Mouse (Mus musculus): ENCODE results near the gene Prrc2a.

Gene Prrc2a

DNA sequence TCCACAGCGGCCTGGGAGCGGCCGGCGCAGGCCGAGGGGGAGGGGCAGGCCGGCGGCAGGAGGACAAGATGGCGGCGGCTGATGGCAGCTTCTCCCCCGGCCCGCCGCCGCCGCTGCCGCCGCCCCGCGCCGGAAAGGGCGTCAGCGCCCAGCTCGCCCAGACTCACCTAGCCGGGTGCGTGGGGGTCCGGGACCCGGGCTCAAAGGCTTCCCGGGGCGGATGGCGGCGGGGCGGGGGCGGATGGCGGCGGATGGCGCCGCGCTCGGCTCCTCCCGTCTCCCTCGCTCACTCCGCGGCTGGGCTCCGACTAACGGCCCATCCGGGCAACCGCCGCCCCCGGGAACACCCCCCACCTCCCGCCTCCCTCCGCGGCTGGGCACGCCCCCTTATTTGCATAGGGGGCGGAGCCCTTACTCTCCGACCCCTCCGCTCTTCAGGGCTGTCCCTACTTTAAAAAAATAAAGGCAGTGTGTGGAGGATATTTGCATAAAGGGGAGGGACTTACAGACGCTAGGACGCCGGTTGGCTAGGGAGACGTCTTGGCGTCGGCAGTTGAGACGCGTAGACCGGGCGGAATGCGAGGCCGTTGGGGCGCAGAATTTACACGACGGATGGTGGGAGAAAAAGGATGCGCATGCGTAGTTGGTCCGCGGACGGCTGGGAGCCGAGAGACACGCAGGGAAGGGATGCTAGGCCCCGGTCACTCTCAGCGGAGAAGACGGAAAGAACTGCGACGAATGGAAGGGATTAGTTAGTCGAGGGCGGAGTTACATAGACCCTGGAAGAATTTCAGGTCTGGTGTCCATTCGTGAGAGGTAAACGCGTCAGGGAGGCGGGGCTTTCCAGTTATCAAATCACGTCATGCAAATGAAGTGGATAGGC lies at the start of gene Prrc2a:
Gene Prrc2a (minus strand): TSS at position 330 of the 883 bp plus-strand sequence.
- peak; percentile 99 for DNase-seq (ENCODE audit: low spot score)

DNA sequence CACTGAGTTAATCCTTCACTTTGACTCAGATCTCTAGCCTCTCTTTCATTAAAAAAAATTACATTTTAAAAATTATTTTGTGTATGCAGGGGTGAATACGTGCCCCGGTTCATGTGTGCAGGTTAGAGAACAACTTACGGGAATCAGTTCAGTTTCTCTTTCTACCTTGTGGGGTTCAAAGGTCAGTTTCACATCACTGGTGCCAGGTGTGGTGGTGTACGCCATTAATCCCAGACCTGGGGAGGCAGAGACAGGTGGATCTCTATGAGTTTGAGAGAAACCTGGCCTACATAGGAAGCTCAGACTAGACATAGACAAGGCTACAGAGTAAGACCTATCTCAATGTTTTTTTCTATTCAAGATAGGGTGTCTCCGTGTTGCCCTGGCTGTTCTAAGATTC lies 48.4 kb upstream of the Prrc2a start:
- no peak for DNase-seq (ENCODE audit: low spot score)

DNA sequence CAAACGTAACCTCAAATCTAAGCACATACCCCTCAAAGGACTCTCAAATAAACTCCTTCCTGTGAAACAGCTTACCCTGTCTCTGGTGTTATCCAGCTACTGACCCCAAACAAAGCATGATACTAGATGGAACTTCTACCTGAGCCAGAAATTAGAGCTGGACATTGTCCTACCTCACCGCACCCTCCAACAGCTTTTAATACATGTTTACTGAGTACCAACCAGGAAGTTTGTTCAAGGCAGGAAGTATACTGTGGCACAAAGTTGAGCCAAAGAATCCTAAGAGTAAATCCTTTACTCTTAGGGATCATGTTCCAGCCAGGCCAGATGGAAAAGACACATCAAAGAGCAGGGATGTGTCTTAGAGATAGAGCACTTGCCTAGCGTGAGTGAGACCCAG lies 45.9 kb upstream of the Prrc2a start:
- DNase-seq (ENCODE audit: low spot score) = no peak

DNA sequence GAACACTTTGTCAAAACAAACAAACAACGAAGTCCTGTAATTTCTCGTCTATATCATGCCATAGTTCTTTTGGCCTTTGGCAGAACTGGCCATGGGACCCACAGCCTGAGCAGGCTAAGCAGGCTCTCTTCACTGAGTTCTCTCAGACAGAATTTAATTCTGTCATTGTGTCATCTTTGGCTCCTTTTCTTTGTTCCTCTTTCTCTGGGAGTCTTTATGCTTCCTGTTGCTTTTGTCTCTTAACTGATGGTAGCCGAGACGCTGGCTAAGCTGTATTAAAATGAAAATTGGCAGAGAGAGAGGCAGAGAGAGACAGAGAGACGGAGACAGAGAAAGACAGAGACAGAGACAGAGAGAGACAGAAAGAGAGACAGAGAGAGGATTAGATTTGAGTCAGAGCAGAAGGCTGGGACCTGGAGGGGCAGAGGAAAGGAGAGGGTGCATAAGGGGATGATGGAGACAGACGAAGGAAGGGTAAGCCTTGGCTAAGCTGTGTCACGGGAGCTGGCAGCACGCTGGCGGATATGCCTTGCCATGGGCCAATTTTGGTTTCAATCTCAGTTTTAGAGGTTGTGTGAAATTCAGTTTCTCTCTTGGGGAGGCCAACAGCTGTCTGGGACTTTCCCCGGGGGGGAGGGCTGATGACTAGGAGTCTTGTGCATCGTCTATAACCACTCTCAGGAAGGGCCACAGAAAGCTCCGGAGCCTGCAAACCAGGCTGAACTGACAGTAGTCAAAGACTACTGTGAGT lies 45.3 kb upstream of the Prrc2a start:
- DNase-seq (ENCODE audit: low spot score) = no peak

DNA sequence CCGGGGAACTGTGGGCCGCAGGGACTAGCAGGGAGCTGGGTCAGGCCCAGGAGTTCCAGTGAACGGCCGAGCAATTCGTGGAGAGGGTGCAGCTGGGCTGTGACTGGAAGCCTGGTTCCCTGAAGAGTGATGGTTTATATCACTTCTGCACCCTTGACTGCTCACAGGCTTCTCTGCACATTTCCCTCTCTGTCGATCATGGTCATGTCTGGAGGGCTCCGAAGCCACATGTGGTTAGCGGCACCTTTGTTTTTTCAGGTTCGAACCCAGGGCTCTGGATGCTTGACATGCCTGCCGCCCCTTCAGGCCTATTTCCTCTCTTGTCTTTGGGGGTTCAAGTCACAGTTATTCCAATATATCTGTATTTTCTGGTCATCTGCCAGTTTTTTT lies 40.7 kb upstream of the Prrc2a start:
- no peak for DNase-seq (ENCODE audit: low spot score)

DNA sequence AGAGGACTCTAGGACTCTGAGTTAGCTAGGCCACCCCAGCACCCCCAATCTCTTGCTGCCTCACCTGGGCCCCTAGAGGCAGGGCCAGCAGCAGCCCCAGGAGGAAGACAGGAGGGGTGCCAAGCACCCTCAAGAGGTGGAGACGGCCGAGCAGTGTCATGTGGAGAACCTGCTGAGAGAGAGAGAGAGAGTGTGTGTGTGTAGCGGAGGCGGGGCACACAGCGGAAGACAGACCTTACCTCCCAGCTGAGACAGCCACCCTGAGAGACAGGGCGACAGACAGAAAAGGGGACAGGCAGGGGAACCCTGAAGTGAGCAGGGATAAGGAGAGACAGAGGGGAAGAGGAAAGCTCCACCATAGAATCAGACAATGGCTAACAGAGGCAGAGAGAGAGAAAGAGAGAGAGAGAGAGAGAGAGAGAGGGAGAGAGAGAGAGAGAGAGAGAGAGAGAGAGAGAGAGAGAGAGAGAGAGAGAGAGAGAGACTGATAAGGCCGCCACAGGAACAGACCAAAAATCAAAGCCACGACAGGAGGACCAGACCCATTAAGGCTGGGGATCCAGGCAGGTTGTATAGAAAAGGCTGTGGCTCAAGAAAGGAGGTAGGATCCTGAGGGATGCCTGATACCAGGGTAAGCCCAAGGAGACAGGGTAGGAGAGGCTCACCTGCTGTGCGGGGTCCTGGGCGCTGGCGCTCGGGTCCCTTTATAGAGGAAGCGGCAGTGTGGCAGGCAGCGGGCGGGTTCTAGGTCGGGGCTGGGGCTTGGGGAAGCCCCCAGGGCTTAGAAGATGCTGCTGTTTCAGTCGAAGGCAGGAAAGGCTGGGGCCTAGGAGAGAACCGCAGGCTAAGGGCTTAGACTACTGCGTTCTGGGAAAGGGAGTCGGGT lies 40.0 kb upstream of the Prrc2a start, which contains the start of gene Lta:
Gene Lta (minus strand): TSS at position 858 of the 886 bp plus-strand sequence.
- DNase-seq (ENCODE audit: low spot score) = no peak

DNA sequence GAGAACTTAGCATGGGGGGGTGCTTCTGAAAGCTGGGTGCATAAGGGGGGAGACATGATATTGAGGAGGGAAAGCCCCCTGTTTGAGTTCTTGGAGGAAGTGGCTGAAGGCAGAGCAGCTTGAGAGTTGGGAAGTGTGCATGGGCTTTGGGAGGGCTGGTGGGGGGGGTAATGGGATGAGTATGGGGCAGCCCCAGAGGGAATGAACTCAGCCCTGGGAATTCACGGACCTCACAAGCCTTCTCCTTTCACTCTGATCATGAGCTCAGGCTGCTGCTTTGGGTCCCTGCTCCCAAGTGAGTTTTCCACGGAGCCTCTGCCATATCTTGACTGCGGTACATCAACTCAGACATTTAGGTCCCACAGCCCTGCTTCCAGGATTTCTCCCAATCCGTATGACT lies 37.7 kb upstream of the Prrc2a start:
- DNase-seq (ENCODE audit: low spot score) = no peak

DNA sequence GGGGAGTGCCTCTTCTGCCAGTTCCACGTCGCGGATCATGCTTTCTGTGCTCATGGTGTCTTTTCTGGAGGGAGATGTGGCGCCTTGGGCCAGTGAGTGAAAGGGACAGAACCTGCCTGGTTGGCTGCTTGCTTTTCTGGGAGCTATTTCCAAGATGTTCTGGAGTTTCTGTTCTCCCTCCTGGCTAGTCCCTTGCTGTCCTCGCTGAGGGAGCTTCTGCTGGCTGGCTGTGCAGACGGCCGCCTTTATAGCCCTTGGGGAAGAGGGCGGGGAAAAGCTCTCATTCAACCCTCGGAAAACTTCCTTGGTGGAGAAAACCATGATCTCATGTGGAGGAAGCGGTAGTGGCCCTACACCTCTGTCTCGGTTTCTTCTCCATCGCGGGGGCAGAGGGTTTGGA lies 37.1 kb upstream of the Prrc2a start, which contains the start of gene Tnf:
Gene Tnf (minus strand): TSS at position 221 of the 400 bp plus-strand sequence.
- DNase-seq (ENCODE audit: low spot score) = no peak

DNA sequence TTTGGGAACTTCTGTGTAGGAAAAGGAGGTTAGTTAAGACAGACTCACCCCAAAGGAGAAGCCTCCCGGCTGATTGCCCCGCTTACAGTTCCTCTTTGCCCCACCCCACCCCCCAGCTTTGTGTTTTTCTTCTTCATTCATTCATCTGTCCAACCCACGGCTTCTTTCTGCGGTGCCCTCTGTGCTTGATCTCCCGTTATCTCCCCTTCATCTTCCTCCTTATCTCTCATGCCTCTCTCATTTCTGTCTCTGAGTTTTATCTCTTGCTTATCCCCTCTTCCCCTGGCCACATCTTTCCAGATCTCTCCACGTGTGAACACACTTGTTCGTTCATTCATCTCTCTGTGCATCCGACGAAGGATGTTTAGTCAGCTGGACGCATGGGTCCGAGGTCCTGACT lies 36.4 kb upstream of the Prrc2a start:
- DNase-seq (ENCODE audit: low spot score) = no peak

DNA sequence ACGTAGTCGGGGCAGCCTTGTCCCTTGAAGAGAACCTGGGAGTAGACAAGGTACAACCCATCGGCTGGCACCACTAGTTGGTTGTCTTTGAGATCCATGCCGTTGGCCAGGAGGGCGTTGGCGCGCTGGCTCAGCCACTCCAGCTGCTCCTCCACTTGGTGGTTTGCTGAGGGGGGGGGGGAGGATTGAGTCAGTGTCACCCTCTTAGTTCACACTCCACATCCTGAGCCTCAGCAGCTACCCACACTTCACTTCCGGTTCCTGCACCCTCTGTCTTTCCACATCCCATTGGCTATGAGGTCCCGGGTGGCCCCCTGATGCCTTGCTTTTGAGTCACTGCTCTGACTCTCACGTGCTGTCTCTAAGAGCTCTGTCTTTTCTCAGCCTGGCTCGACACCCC lies 35.7 kb upstream of the Prrc2a start:
- DNase-seq (ENCODE audit: low spot score) = no peak

DNA sequence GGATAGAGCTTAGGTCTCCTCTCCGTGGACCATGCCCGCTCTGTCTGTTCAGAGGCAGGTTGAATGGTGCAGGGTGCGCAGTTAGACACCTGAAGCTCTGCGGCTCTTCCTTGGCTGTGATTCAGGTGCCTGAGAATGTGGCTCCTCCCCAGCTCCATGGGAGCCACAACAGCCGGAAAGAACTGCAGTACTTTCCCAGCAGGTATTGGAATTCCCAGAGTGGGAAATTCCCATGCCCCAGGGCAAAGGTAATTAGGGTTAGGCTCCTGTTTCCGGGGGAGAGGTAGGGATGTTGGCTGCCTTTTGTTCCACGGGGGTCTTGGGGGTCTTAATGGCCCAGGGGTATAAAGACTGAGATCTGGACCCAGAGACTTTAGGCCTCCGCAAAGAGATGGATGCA lies 34.2 kb upstream of the Prrc2a start:
- DNase-seq (ENCODE audit: low spot score) = no peak

DNA sequence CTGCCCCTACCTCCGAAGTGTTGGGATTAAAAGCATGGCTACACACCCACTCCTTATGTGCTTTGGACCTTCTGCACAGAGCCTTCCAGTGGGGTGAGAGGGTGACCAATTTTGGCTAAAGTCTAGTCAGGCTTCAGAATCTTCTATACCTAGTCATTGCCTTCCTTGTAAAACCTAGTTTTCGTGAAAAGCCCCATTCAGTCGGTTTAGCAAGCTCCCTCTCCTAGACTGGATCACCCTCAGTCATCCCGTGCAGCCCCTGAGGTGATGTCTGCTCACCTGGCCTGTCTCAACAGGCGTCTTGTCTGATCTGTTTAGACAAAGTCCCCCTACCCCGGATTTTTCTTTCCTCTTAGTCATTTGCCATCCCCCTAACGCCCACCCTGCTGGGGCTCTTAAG lies 33.3 kb upstream of the Prrc2a start:
- no peak for DNase-seq (ENCODE audit: low spot score)

DNA sequence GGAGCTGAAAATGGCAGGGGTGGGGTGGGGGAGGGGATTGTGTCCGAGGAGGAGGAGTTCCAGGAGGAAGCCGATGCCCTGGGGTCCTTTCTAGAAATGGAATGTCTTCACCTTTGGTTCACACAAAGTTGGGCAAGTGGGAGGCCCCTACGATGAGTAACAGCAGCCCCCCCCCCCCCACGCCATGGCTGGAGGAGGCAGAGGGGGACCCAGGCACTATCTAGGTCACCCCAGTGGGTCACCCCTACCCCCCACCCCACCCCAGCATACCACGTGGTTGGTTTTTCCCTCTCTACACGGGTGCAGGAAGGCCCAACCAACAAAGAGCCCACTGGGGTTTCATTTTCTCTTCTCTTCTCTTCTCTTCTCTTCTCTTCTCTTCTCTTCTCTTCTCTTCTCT lies 32.4 kb upstream of the Prrc2a start:
- no peak for DNase-seq (ENCODE audit: low spot score)

DNA sequence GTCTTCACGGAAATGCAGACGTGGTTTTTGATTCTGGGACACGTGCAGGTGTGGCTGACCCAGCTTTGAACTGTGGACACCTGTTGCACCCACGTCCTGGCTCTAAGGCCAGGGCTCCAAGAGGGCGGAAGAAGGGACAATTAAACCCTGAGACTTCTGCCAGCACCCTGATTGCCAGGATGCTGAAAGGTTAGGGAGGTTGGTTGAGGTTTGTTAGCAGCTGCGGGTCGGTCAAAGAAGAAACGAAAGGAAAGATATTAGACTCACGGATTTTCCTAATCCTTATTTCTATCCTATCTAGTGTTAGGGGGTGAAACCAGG lies 31.6 kb upstream of the Prrc2a start:
- no peak for DNase-seq (ENCODE audit: low spot score)

DNA sequence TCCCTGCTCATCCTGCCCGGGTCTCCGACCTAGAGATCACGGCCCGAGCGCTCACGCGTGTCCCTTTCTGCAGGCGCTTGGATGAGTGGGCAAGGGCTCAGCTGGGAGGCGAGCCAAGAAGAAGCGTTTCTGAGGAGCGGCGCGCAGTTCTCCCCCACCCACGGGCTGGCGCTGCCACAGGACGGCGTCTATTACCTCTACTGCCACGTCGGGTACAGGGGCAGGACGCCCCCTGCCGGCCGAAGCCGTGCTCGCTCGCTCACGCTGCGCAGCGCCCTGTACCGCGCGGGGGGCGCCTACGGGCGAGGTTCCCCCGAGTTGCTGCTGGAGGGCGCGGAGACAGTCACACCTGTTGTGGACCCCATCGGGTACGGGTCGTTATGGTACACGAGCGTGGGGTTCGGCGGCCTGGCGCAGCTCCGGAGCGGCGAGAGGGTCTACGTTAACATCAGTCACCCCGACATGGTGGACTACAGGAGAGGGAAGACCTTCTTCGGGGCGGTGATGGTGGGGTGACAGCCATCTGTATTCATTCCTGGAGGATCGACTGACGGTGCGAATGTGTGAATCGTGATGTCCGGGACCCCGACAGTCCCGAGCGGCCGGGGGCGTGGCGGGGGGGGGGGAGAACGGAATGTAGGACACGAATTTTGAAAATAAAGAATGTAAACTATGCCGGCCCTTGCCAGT lies 31.1 kb upstream of the Prrc2a start:
- peak; percentile 82 for DNase-seq (ENCODE audit: low spot score)

DNA sequence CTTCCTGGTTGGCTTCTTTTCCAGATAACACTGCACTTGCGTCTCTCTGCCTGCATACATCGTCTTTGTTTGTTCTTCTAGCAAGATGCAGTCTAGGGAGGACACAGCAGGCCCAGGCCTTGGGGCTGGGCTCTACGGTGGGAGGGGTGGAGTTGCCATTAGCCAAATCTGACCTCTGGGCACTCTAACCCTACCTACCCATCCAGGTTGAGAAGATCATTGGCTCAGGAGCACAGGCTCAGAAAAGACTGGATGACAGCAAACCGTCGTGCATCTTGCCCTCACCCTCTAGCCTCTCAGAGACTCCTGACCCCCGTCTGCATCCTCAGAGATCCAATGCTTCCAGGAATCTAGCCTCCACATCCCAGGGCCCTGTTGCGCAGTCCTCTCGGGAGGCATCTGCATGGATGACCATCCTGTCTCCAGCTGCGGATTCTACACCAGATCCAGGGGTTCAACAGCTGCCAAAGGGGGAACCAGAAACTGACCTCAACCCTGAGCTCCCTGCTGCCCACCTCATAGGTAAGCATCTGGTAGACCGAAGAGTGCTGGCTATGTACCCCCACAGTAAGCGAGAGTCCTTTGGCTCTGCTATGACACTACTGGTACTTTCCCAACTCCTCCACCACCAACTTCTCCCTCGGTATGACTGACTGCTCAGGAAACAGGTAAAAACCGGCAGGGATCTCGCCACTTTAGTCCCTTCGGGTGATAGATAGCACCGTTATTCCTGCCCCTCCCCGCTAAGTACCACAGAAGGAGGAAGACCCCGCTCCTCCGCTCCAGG lies 30.3 kb upstream of the Prrc2a start:
- no peak for DNase-seq (ENCODE audit: low spot score)

DNA sequence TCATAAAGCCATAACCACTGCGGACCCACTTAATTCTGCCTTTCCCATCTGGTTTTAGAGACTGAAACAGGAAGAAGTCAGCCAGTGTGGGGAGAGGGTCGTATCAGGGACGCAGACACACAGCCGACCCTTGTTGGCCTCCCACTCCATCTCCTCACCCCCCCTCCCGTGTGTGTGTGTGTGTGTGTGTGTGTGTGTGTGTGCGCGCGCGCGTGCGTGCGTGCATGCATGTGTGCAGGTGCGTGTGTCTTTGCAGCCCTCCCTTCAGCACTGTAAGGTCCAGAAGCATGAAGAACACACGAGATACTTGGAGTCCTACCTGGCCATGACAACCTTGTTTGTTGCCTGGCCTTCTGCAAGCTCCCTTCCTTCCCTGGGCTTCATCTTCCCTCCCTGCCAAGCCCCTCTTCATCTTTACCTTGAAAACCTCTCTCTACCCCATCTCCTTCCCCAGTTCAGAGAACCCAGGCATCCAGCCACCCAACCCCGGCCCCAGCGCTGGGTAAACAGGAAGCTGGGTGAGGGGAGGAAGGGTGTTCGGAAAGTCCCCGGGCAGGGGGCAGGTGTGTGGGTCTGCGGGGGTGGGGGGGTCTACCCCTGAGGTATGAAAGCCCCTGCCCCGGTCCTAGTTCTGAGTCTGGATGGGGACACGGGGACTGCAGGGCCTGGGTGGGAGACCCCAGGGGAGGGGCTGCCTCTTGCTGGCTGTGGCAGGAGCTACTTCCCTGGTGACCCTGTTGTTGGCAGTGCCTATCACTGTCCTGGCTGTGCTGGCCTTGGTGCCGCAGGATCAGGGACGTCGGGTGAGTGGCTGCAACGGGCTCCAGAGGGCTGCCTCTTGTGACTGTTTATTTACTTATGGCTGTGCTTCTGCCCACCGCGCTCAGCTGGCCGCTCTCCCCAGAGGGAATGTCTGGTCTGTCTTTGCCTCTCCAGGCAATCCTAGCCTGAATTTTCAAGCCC lies 29.5 kb upstream of the Prrc2a start, which contains the start of gene Ltb:
Gene Ltb (plus strand): TSS at position 559 of the 963 bp plus-strand sequence.
- peak; percentile 40 for DNase-seq (ENCODE audit: low spot score)

DNA sequence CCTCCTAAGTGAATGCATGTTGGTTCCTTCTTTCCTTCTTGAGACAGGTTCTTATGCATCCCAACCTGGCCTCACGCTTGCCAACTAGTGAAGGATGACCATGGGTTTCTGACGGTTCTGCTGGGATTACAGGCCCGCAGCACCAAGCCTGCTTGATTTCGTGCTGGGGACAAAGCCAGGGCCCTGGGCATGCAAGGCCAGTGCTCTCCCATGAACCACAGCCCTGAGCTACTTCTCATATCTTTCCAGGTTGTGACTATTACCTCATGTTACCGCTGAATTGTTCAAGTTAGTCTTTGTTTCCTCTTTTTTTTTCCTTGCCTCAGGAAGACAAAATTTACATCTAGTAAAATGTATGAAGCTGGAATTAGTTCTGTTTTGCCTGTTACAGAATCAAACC lies 28.2 kb upstream of the Prrc2a start:
- no peak for DNase-seq (ENCODE audit: low spot score)

DNA sequence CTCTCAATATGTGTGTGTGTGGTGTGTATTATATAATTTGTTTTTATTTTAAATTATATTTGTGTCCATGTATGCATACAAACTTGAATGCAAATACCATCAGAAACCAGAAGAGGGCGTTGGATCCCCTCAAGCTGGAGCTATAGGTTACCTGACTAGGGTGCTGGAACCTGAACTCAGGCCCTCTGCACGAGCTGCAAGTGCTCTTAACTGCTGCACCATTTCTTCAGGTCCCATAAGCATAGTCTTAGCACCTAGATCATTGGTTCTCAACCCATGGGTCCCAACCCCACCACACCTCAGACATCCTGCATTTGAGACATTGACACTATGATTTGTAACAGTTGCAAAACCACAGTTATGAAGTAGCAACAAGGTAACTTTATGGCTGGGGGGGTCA lies 27.0 kb upstream of the Prrc2a start:
- no peak for DNase-seq (ENCODE audit: low spot score)

DNA sequence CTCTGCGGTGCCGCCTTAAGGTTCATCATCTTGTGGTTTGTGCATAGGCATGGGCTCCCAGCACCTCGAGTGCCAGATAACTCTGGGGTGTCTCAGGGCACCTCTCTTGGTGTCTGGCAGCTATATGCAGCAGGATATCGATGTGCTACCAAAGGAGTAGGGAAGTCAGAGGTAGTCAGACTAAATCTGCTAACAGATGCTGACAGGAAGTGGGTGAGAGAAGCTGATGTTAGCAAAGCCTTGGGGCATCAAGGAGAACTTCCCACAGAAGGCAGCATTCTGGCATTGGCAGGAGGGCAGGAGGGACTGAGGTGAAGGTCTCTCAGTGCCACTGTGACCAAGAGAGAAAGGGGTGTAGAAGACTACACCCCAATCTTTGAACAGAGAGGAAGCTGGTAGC lies 25.4 kb upstream of the Prrc2a start:
- no peak for DNase-seq (ENCODE audit: low spot score)
